Mouse (Mus musculus) forebrain, embryonic 11.5 days (tissue): Measurements from ENCODE around the gene Alg13. TPM values are rescaled to one million over a fixed set of nuclear protein-coding genes. Genes with fewer than 3 reads are reported as not detected.

ENCODE experiments used
- ATAC-seq: fragments of 200-750 bp; cut with Nextera tagmentation; replicated peaks from 2 replicates; pipeline ENCODE4 v1.8.0; 2017; ENCODE audit warnings: moderate TSS enrichment; ENCODE audit not compliant: low FRiP score
- DNase-seq: peaks from one replicate; pipeline ENCODE4 v3.0.0-alpha.2; 2017; ENCODE audit warnings: low spot score
- H3K27ac ChIP-seq: fragments of 300-500 bp; sonication (generic); 2 replicates; pipeline ENCODE4 v1.5.1; 2014; ENCODE audit warnings: low read depth, low read length
- H3K27me3 ChIP-seq: fragments of 300-500 bp; sonication (generic); 2 replicates; pipeline ENCODE4 v1.6.1; 2014; ENCODE audit warnings: mild to moderate bottlenecking, low read length, mixed read lengths; ENCODE audit not compliant: control insufficient read depth, insufficient read depth
- H3K36me3 ChIP-seq: fragments of 300-500 bp; sonication (generic); 2 replicates; pipeline ENCODE4 v1.6.1; 2014; ENCODE audit warnings: mild to moderate bottlenecking, low read length, moderate library complexity, mixed read lengths; ENCODE audit not compliant: control insufficient read depth, insufficient read depth
- H3K4me1 ChIP-seq: fragments of 300-500 bp; sonication (generic); replicated peaks from 2 replicates; pipeline ENCODE4 v1.6.1; 2014; ENCODE audit warnings: low read length, mixed read lengths; ENCODE audit not compliant: control insufficient read depth, insufficient read depth
- H3K4me2 ChIP-seq: fragments of 300-500 bp; sonication (generic); 2 replicates; pipeline ENCODE4 v1.6.1; 2014; ENCODE audit warnings: low read depth, mild to moderate bottlenecking, low read length, moderate library complexity, mixed read lengths; ENCODE audit not compliant: severe bottlenecking
- H3K4me3 ChIP-seq: fragments of 300-500 bp; sonication (generic); 2 replicates; pipeline ENCODE4 v1.5.1; 2014; ENCODE audit warnings: low read depth, low read length
- H3K9ac ChIP-seq: fragments of 300-500 bp; sonication (generic); 2 replicates; pipeline ENCODE4 v1.6.1; 2014; ENCODE audit warnings: low read length
- H3K9me3 ChIP-seq: fragments of 300-500 bp; sonication (generic); 2 replicates; pipeline ENCODE4 v1.6.1; 2016; ENCODE audit warnings: low read length, mixed read lengths; ENCODE audit not compliant: control insufficient read depth
- WGBS: fragments of 180-500 bp; shearing (Covaris S2); extraction: QIAGEN DNeasy Blood & Tissue Kit; methylation state at CpG from one replicate; pipeline ENCODE4 v1.1.7; 2014; 5-methylcytosine and 5-hydroxymethylcytosine counted together
- microRNA-seq: library from miRNA; unstranded; fragments of <30 nt; microRNA quantifications from one replicate; pipeline ENCODE4, GENCODE M21; 2016; ENCODE audit not compliant: insufficient number of aligned reads
- polyA plus RNA-seq: library from polyadenylated mRNA; unstranded; fragments of >200 nt; fragmentation: Nextera tagmentation; extraction: Ambion mirVana; gene quantifications from 2 replicates; pipeline ENCODE4 v1.2.1, GENCODE M21; 2014

Gene Alg13
- polyA plus RNA-seq, 1 experiment from 2014 or later, result 32.7 TPM

GRCm38 (mm10) chrX:144421091-144421490 lies 103.5 kb downstream of the Alg13 start:
- no peaks in the 10 kb centered on the region for H3K9me3 ChIP-seq
- ATAC-seq (no peak), DNase-seq (no peak)
- H3K4me1 ChIP-seq, result no peaks in the 10 kb centered on the region
- H3K27ac ChIP-seq, result no peak overlapping the region
- H3K9ac ChIP-seq, result no peak overlapping the region
- 96% methylated on average over 1 of the region's 1 CpGs for WGBS
- H3K4me3 ChIP-seq, result no peak overlapping the region
- H3K36me3 ChIP-seq, result no peaks in the 10 kb centered on the region
- H3K4me2 ChIP-seq, result no peak overlapping the region
- H3K27me3 ChIP-seq, result no peaks in the 10 kb centered on the region

GRCm38 (mm10) chrX:144423848-144424247 lies 106.2 kb downstream of the Alg13 start:
- H3K27ac ChIP-seq, result no peak overlapping the region
- H3K9me3 ChIP-seq, result no peaks in the 10 kb centered on the region
- no peaks in the 10 kb centered on the region for H3K4me1 ChIP-seq
- DNase-seq (no peak), ATAC-seq (no peak)
- no peak overlapping the region for H3K4me3 ChIP-seq
- H3K27me3 ChIP-seq, result no peaks in the 10 kb centered on the region
- no peaks in the 10 kb centered on the region for H3K36me3 ChIP-seq
- H3K4me2 ChIP-seq, result no peak overlapping the region
- no peak overlapping the region for H3K9ac ChIP-seq
- 90% methylated on average over 3 of the region's 3 CpGs for WGBS

Small RNA genes lying within 50 kb of the gene (microRNA-seq; reads per million reads assigned to microRNA genes)
- not detected for gene Mir680-2

Other genes with a start within 250 kb of the Alg13 start
- gene A730046J19Rik, start 164.1 kb upstream of the Alg13 start, polyA plus RNA-seq, result 0.05 TPM in 2 replicates
- gene Trpc5os, start 138.8 kb downstream of the Alg13 start, polyA plus RNA-seq, result 0.08 and 0.09 TPM in 2 replicates